Mouse (Mus musculus) limb, embryonic 11.5 days (tissue): ENCODE data around the gene Itga4. TPM values are rescaled to one million over a fixed set of nuclear protein-coding genes. Genes with fewer than 3 reads are reported as not detected.

Experiments
- ATAC-seq: fragments of 200-750 bp; cut with Nextera tagmentation; 2 replicates; pipeline ENCODE4 v1.8.0; 2017; ENCODE audit warnings: low read depth; ENCODE audit not compliant: insufficient number of reproducible peaks, low FRiP score, low TSS enrichment
- DNase-seq: peaks from one replicate; pipeline ENCODE4 v3.0.0-alpha.2; 2015; ENCODE audit warnings: low spot score
- H3K27ac ChIP-seq: fragments of 300-500 bp; sonication (generic); replicated peaks from 2 replicates; pipeline ENCODE4 v1.5.1; 2014; ENCODE audit warnings: low read depth, mild to moderate bottlenecking, low read length
- H3K27me3 ChIP-seq: fragments of 300-500 bp; sonication (generic); 2 replicates; pipeline ENCODE4 v1.6.1; 2014; ENCODE audit warnings: mild to moderate bottlenecking, low read length, mixed read lengths; ENCODE audit not compliant: control insufficient read depth, insufficient read depth
- H3K36me3 ChIP-seq: fragments of 300-500 bp; sonication (generic); 2 replicates; pipeline ENCODE4 v1.6.1; 2014; ENCODE audit warnings: mild to moderate bottlenecking, low read length, moderate library complexity, mixed read lengths; ENCODE audit not compliant: control insufficient read depth, insufficient read depth
- H3K4me1 ChIP-seq: fragments of 300-500 bp; sonication (generic); 2 replicates; pipeline ENCODE4 v1.6.1; 2014; ENCODE audit warnings: low read length, mixed read lengths; ENCODE audit not compliant: control insufficient read depth, insufficient read depth
- H3K4me2 ChIP-seq: fragments of 300-500 bp; sonication (generic); 2 replicates; pipeline ENCODE4 v1.6.1; 2014; ENCODE audit warnings: low read depth, mild to moderate bottlenecking, moderate library complexity; ENCODE audit not compliant: severe bottlenecking
- H3K4me3 ChIP-seq: fragments of 300-500 bp; sonication (generic); 2 replicates; pipeline ENCODE4 v1.5.1; 2014; ENCODE audit warnings: low read depth, low read length
- H3K9ac ChIP-seq: fragments of 300-500 bp; sonication (generic); 2 replicates; pipeline ENCODE4 v1.6.1; 2014; ENCODE audit warnings: mild to moderate bottlenecking, low read length
- H3K9me3 ChIP-seq: fragments of 300-500 bp; sonication (generic); 2 replicates; pipeline ENCODE4 v1.6.1; 2016; ENCODE audit warnings: low read length; ENCODE audit not compliant: control insufficient read depth
- WGBS: fragments of 180-500 bp; shearing (Covaris S2); extraction: QIAGEN DNeasy Blood & Tissue Kit; methylation state at CpG from one replicate; pipeline ENCODE4 v1.1.7; 2014; 5-methylcytosine and 5-hydroxymethylcytosine counted together
- polyA plus RNA-seq: library from polyadenylated mRNA; unstranded; fragments of >200 nt; fragmentation: Nextera tagmentation; extraction: Ambion mirVana; gene quantifications from 2 replicates; pipeline ENCODE4 v1.2.1, GENCODE M21; 2014

Gene Itga4
- polyA plus RNA-seq, 1 experiment from 2014 or later = 7.8 TPM

DNA sequence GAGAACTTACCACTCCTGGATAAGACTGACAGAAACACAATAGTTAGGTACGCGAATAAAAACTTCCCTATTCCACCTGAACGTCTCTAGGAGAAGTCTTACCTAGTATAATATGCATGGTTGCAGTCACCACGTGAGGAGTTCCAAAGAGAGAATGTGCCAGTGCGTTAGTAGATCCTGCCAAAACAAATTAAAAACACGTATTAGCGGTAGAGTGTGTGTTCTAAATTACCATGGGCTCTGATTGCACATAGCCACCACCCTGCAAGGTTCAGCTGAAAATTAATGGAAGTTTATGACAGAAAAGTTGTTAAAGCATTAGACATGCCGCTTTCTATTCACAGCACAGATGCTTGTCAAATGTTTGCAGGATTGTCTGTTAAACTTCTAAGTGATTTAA lies 87.9 kb downstream of the Itga4 start:
- H3K27me3 ChIP-seq = no peaks in the 10 kb centered on the region
- DNase-seq (no peak), ATAC-seq (no peak)
- H3K9me3 ChIP-seq = no peaks in the 10 kb centered on the region
- no peak overlapping the region for H3K4me3 ChIP-seq
- no peaks in the 10 kb centered on the region for H3K36me3 ChIP-seq
- H3K4me2 ChIP-seq = no peak overlapping the region
- no peak overlapping the region for H3K27ac ChIP-seq
- H3K4me1 ChIP-seq = no peaks in the 10 kb centered on the region
- no peak overlapping the region for H3K9ac ChIP-seq
- WGBS = 82% methylated on average over 8 of the region's 8 CpGs

DNA sequence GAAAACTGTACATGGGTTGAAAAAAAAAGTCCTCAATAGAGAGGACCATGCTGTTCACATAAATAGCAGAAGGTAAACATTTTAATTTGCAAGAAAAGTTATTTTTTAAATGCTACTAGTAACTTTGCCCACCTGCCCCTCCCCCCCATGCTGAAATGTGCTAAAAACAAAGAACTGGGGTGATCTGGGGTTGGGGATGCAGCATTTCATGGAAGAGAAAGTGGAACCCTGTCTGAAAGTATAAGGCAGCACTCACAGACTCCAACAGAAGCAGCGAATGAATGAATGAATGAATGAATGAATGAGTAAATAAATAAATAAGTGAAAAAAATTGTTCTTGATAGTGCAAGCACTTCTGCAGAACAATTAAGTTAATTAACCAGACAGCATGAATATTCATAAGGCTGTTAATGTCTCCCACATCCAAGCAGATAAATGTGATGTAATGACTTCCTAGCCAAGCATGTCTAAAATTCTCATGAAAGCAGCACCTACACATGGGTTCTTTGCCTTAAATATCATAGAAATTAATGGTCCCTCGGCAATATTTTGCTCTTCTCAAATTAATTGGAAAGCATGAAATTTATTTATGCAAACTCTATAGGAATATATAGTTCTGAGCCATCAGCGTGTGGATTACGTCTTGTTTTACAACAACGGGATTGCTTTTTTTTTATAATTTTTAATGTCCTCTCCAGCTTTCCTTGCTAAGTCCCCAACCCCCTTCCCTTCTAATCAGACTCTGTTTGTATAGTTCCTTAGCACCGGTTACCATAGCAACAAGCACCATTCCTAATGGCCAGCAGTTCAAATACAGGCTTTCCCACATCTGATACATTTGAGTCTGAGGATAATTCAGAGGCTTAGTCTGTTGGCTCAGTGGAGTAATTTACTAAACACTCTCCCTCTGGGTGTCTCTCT lies 96.2 kb downstream of the Itga4 start:
- no peak for ATAC-seq
- no peak overlapping the region for H3K27ac ChIP-seq
- 84% methylated on average over 6 of the region's 6 CpGs for WGBS

DNA sequence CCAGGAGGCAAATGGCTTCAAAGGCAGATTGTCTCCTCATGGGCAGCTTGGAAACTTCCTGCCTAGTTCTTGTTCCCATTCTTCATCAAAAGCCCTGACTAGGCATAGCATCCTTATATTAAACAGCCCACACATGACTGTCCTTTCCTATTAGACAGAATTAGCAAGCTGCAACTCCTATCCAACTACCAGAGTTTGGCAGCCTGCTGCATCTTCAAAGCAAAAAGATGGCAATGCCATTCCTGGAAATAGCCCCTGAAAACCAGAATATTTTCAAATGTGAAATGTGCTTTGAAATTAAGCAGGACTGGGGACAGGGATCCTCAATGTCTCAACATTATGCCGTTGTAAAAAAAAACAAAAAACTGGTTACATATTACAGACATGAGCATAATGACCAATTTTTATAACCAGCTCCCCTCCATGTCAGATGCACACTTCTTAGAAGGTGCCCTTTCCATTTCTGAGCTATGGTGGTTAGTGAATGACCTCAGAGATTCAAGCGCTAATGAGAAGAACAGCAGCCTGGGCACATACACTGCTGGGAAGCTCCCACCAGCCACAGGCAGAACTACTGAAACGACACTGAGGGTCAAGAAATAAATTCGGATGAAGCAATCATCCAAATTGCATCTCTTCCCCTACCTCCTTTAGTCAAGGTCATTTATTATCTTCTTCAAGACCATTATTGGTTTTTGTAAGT lies 97.0 kb downstream of the Itga4 start:
- 80% methylated on average over 4 of the region's 4 CpGs for WGBS
- Histone ChIP-seq H3K4me2 (no peak overlapping the region), H3K9ac (no peak overlapping the region), H3K36me3 (no peaks in the 10 kb centered on the region), H3K9me3 (no peaks in the 10 kb centered on the region), H3K4me3 (no peak overlapping the region), H3K27ac (no peak overlapping the region), H3K4me1 (no peaks in the 10 kb centered on the region), H3K27me3 (no peaks in the 10 kb centered on the region)
- DNase-seq (no peak), ATAC-seq (no peak)

More for the DNA sequence above, 96.2 kb downstream of the Itga4 start:
- Histone ChIP-seq H3K4me2 (no peak overlapping the region), H3K4me1 (no peaks in the 10 kb centered on the region), H3K36me3 (no peaks in the 10 kb centered on the region), H3K4me3 (no peak overlapping the region), H3K9me3 (no peaks in the 10 kb centered on the region), H3K9ac (no peak overlapping the region), H3K27me3 (no peaks in the 10 kb centered on the region)
- DNase-seq = no peak

DNA sequence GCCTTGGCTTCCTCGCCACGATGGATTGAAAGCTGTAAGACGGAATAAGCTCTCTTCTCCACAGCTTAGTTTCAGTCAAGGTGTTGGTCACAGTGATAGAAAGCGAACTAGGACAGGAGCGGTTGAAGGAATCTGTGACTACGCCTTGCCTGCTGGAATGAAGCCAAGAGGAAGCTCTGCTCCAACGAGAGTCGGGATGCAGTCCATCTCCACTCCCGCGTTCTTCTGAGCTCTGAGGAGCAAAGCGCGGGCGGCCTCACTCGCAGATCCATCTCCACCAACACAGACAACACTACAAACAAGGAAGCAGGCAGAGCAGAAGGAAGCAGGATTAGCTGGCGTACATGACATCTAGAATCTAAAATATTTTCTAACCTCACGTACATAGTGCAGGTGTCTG lies 99.5 kb downstream of the Itga4 start:
- WGBS = 92% methylated on average over 16 of the region's 16 CpGs
- H3K9me3 ChIP-seq = no peaks in the 10 kb centered on the region
- DNase-seq (no peak), ATAC-seq (no peak)
- no peaks in the 10 kb centered on the region for H3K36me3 ChIP-seq
- H3K4me2 ChIP-seq = no peak overlapping the region
- no peak overlapping the region for H3K27ac ChIP-seq
- no peak overlapping the region for H3K9ac ChIP-seq
- H3K4me3 ChIP-seq = no peak overlapping the region
- H3K4me1 ChIP-seq = no peaks in the 10 kb centered on the region
- H3K27me3 ChIP-seq = no peaks in the 10 kb centered on the region

DNA sequence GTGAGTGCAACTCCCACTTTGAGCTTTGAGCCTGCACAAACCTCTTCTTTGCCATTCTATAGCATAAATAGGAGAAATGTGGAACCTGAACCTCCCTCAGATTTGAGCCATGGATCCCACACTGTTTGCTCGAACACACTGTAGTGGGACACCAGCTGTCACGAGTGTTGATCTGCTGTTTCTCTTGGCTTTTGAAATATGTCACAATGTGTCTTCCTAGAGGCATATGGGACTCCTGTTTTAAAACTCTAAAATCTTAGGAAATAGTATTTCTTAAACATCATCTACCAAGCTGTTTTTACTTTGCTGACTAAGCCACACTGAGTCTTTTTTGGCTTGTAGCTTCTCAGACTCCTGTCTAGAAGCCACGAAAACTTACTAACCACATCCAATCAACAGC lies 102.6 kb downstream of the Itga4 start:
- WGBS = 95% methylated on average over 3 of the region's 3 CpGs
- Histone ChIP-seq H3K4me3 (no peak overlapping the region), H3K4me1 (no peaks in the 10 kb centered on the region), H3K27ac (no peak overlapping the region), H3K36me3 (no peaks in the 10 kb centered on the region), H3K4me2 (no peak overlapping the region), H3K9ac (no peak overlapping the region), H3K27me3 (no peaks in the 10 kb centered on the region), H3K9me3 (no peaks in the 10 kb centered on the region)
- ATAC-seq (no peak), DNase-seq (no peak)

DNA sequence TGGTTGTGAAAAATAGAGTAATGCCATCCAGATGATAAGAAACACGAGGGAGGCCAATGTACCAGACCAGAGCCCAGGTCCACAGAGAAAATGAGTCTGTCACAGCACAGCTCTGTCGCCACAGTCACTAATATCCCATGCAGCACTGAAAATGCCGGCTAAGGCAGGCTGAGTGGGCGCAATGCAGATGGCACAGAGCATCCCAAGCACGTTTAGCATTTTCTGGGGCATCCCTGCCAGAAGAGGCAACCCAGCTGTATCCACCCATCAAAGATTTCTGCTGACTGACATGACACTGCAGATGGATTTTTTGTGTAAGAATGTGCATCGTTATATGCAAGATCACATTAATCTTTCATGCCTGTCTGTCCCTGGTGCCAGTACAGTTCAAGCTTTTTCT lies 106.8 kb downstream of the Itga4 start:
- Histone ChIP-seq H3K4me2 (no peak overlapping the region), H3K36me3 (no peaks in the 10 kb centered on the region), H3K4me1 (no peaks in the 10 kb centered on the region), H3K27ac (no peak overlapping the region), H3K9me3 (no peaks in the 10 kb centered on the region), H3K27me3 (no peaks in the 10 kb centered on the region), H3K4me3 (no peak overlapping the region), H3K9ac (no peak overlapping the region)
- ATAC-seq = no peak
- WGBS = 70% methylated on average over 6 of the region's 6 CpGs
- no peak for DNase-seq

DNA sequence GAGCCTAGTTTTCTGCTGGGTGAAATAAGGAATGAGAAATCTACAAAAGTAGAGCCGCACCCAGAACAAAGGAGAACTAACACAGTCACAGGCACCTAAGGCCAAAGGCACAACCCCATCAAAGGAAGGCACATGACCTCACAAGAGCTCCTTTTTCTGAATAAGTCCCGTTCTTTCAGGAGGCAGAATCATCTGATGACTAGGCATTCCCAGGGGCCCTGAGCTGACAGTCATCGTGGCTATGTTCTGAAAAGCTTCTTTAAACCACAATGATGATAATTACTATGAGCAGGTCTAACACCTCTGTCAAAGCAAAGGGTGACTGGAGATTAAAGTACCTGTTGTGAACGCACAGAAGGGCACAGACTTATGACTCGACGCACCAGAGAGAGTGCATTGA lies 108.7 kb downstream of the Itga4 start:
- H3K4me1 ChIP-seq = no peaks in the 10 kb centered on the region
- no peak overlapping the region for H3K4me2 ChIP-seq
- WGBS = 79% methylated on average over 6 of the region's 6 CpGs
- H3K9ac ChIP-seq = no peak overlapping the region
- no peak overlapping the region for H3K4me3 ChIP-seq
- no peaks in the 10 kb centered on the region for H3K9me3 ChIP-seq
- H3K27ac ChIP-seq = no peak overlapping the region
- no peaks in the 10 kb centered on the region for H3K27me3 ChIP-seq
- DNase-seq (no peak), ATAC-seq (no peak)
- no peaks in the 10 kb centered on the region for H3K36me3 ChIP-seq

DNA sequence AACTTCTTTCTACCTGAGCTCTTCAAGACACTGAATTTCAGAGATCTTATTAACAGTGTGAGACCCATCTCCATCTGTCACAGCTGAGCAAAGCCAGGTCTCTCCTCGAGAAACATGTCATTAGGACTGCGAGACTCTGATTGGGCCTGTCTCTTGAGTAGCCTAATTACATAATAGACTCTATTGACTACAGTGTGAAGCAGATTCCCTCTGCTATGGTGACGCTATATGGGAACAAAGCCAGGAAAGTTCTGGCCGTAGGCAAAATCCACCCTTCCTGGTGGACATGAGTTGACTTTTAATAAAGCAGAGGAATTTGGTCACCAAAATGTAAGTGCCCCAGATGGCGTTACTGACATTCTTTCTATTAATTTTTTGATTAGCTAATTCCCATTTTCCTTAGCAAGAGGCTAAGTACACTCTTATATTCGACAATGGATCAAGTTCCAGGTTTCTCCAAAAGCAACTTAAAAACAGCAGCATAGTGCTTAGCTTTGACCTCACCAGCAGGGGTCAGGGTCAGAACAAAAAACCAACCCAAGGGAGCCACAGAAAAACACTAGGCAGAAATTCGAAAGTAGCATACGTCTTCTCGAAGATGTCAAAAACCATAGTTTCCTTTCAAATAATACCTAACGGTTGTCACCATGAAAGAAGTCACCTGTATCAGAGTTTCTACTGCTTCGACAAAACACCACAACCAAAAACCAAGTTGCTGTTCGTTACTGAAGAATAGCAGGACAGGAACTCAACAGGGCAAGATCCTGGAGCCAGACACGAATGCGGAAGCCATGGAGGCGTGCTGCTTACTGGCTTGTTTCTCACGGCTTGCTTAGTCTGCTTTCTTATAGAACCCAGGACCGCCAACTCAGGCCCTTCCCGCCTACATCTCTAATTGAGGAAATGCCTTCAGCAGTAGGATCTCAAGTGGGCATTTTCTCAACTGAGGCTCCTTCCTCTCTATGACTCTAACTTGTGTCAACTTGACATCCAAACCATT lies 112.5 kb downstream of the Itga4 start:
- H3K9ac ChIP-seq = no peak overlapping the region; the same call in 1 of the 2 replicates
- no peaks in the 10 kb centered on the region for H3K9me3 ChIP-seq
- H3K4me2 ChIP-seq = no peak overlapping the region
- H3K27ac ChIP-seq = no peak overlapping the region
- no peaks in the 10 kb centered on the region for H3K27me3 ChIP-seq
- H3K4me1 ChIP-seq = no peaks in the 10 kb centered on the region
- DNase-seq (peak; percentile 35), ATAC-seq (no peak)
- 74% methylated on average over 18 of the region's 18 CpGs for WGBS
- no peaks in the 10 kb centered on the region for H3K36me3 ChIP-seq
- no peak overlapping the region for H3K4me3 ChIP-seq
